Mouse (Mus musculus): ENCODE data around the gene Mblac1. TPM values are rescaled to one million over a fixed set of nuclear protein-coding genes. Genes with fewer than 3 reads are reported as not detected.

Mblac1 gene
- total RNA-seq (2021): 1 to 10 TPM; 2.3 to 3.5 TPM
- 1.6 and 1.7 TPM in 2 replicates for polyA plus RNA-seq (2012; rRNA removed)
- long read RNA-seq, partial matches to known transcripts: 0 of 3 reads
- long read RNA-seq, other reads (novel, unspliced or antisense): 0 of 3 reads

DNA sequence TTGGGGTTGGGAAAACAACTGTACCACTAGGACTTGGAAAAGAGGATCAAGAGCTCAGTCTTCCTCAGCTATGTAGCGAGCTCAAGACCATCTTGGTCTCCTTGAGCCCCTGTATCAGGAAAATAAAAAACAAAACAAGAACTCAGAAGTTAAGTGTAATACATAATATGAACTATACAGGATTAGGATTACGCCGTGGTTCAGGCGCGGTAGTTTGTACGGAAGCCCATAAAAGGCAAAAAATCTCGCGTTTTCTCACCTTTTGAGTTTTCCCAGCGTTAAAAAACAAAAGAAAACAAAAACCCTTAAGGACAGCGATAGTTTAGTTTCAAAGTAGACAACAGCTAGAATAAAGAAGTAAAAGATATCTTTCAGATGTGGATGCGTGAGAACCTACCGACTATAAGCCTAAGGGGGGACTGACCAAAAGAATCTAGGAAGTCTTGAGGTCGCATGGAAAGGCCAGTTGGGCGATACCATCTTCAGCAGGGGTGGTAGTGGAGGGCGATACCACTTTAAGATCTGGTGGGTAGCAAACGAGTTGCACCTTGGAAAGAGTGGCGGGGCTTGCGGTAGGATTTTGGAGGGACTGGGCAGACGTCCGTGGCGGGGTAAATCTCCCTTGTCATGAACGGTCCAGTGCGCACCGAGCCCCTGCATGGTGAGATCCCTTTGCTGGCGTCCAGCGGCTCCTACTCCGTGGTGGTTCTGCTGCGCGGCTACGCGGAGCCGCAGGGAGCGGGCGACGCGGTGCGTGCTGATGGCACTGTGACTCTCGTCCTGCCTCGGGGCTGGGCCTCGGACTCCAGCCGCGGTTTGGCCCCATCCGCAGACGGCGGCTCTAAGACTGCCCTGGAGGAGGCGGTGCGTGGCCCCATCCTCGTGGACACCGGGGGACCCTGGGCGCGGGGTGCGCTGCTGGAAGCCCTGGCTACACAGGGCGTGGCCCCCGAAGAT lies at the start of gene Mblac1:
TSS of gene Mblac1 (plus strand) at position 544 of the 957 bp plus-strand sequence.
- H3K27ac ChIP-seq: peak within 1 kb of the TSS; percentile 96
- H3K79me2 ChIP-seq (replicated peaks; ENCODE audit: control insufficient read depth, insufficient read depth, low read length): no peaks in the 10 kb centered on the region
- peaks cover 1% of the 10 kb centered on the region; the same call in 1 of the 2 replicates for H3K4me1 ChIP-seq (ENCODE audit: control insufficient read depth, insufficient read depth, low read length)
- TF ChIP-seq EP300 (IDR thresholded peaks at IDR 0.05; ENCODE audit: insufficient read depth, low read depth, low read length) (peak; percentile 84; the same call in 1 of the 2 replicates), POLR2A (IDR thresholded peaks at IDR 0.05; ENCODE audit: insufficient read depth, low read depth, low read length) (peak; percentile 87), CTCF (IDR thresholded peaks at IDR 0.05) (0 out of 2 replicates have a peak, but pooled peaks have one; percentile 1)
- H3K36me3 ChIP-seq (ENCODE audit: control insufficient read depth, insufficient read depth, low read length): no peaks in the 10 kb centered on the region
- intact Hi-C loops (cut with DNase I): loop anchor here (5.0 kb wide), 1 partner anchor 63 kb away; the partner anchor contains the start of gene Lamtor4
- H3K9ac ChIP-seq (ENCODE audit: low read depth, low read length): peak within 1 kb of the TSS; percentile 93
- H3K27me3 ChIP-seq (ENCODE audit: control insufficient read depth, insufficient read depth, low read length): no peaks in the 10 kb centered on the region
- DNase-seq: peak; percentile 87 to 89
- peak within 1 kb of the TSS; percentile 75 for H3K4me3 ChIP-seq
- 5% methylated on average over 54 of the region's 54 CpGs for WGBS

DNA sequence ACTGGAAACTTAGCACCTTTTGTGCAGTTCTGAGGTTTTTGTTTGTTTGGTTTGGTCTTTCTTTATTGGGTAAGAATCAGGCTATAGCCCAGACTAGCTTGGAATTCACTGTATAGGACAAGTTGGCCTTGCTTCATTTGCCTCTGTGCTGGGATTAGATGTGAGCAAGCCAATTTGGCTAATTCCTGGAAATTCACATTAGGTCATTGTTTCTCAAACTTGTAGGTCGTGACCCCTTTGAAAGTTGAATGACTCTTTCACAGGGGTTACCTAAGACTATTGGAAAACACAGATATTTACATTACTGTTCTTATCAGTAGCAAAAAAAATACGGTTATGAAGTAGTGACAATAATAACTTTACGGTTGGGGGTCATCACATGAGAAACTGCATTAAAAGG lies 39.7 kb upstream of the Mblac1 start:
- TF ChIP-seq POLR2A (IDR thresholded peaks at IDR 0.05; ENCODE audit: insufficient read depth, low read depth, low read length): no peak
- TF ChIP-seq EP300 (IDR thresholded peaks at IDR 0.05; ENCODE audit: insufficient read depth, low read depth, low read length): no peak
- no peak for TF ChIP-seq CTCF (IDR thresholded peaks at IDR 0.05)
- intact Hi-C loops (cut with DNase I): loop anchor here (2.0 to 10.0 kb wide), 4 partner anchors 16 to 650 kb away; partner anchors contain the start of genes Pop7 and Zscan21
- Histone ChIP-seq H3K4me1 (ENCODE audit: control insufficient read depth, insufficient read depth, low read length) (no peaks in the 10 kb centered on the region; the same call in 1 of the 2 replicates), H3K79me2 (replicated peaks; ENCODE audit: control insufficient read depth, insufficient read depth, low read length) (no peaks in the 10 kb centered on the region), H3K27me3 (ENCODE audit: control insufficient read depth, insufficient read depth, low read length) (no peaks in the 10 kb centered on the region), H3K27ac (no peak overlapping the region; the same call in 1 of the 2 replicates), H3K9ac (ENCODE audit: low read depth, low read length) (no peak overlapping the region), H3K4me3 (peak overlapping the region; percentile 82), H3K36me3 (ENCODE audit: control insufficient read depth, insufficient read depth, low read length) (peaks cover 4% of the 10 kb centered on the region)
- 61% methylated on average over 3 of the region's 3 CpGs for WGBS
- DNase-seq: no peak

DNA sequence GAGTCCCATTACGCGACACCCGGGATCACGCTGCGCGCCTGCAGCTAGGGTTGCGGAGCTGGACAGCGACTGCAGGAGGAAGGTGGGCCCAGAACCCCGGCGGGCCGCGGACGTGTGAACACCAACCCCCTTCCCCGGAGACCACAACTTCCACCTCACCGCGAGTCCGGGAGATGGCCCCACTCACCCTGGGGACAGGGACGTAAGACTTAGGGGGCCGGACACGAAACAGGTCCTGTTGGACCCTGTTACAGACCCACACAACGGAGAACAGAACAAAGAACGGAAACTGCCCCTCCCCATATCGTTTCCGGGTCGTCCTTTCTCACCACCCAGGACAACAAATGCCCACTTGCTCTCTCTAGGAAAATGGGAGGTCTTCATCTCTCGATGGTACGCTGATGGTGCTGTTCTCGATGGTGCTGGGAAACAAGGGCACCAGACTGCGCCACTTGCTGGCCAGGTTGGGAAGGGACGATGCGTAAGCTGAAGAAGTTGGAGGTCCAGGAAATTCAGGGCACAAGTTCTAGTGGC lies 38.6 kb upstream of the Mblac1 start, which contains the start of gene Zfp113:
TSS of gene Zfp113 (minus strand) at position 302 of the 534 bp plus-strand sequence.
- Histone ChIP-seq H3K79me2 (replicated peaks; ENCODE audit: control insufficient read depth, insufficient read depth, low read length) (no peaks in the 10 kb centered on the region), H3K4me1 (ENCODE audit: control insufficient read depth, insufficient read depth, low read length) (no peaks in the 10 kb centered on the region; the same call in 1 of the 2 replicates), H3K27ac (peak within 1 kb of the TSS; percentile 91), H3K4me3 (peak within 1 kb of the TSS; percentile 82), H3K27me3 (ENCODE audit: control insufficient read depth, insufficient read depth, low read length) (no peaks in the 10 kb centered on the region), H3K36me3 (ENCODE audit: control insufficient read depth, insufficient read depth, low read length) (peaks cover 4% of the 10 kb centered on the region), H3K9ac (ENCODE audit: low read depth, low read length) (peak within 1 kb of the TSS; percentile 86)
- under 1% methylated on average over 31 of the region's 31 CpGs for WGBS
- intact Hi-C loops (cut with DNase I): loop anchor here (2.0 to 10.0 kb wide), 5 partner anchors 15 to 651 kb away; partner anchors contain the start of genes Mepce, Pop7, Zcwpw1 and Zscan21
- DNase-seq: peak; percentile 85 to 91
- TF ChIP-seq EP300 (IDR thresholded peaks at IDR 0.05; ENCODE audit: insufficient read depth, low read depth, low read length) (peak; percentile 95), POLR2A (IDR thresholded peaks at IDR 0.05; ENCODE audit: insufficient read depth, low read depth, low read length) (peak; percentile 89), CTCF (IDR thresholded peaks at IDR 0.05) (peak; percentile 86)

DNA sequence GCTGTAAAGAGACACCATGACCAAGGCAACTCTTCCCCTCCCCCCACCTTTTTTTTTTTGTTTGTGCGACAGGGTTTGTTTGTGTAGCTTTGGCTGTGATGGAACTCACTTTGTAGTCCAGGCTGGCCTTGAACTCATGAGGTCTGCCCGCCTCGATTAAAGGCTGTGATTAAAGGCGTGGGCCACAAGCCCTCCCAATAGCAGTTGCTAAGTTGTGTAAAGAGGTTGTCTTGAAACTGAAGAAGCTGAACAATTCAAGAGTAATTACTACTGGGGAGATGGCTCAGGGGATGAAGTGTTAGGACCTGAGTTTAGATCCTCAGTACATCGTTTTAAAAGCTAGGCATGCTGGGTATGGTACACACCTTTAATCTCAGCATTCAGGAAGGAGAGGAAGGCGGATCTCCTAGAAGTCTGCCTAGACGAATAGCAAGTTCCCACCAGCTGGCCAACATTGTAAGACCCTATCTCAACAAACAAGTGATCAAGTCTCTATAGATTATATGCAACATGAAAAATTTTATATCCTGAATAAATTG lies 33.8 kb upstream of the Mblac1 start:
- intact Hi-C loops (cut with DNase I): no loop called here
- TF ChIP-seq CTCF (IDR thresholded peaks at IDR 0.05) (no peak), EP300 (IDR thresholded peaks at IDR 0.05; ENCODE audit: insufficient read depth, low read depth, low read length) (no peak), POLR2A (IDR thresholded peaks at IDR 0.05; ENCODE audit: insufficient read depth, low read depth, low read length) (no peak)
- H3K27ac ChIP-seq: peak overlapping the region; percentile 81
- H3K27me3 ChIP-seq (ENCODE audit: control insufficient read depth, insufficient read depth, low read length): no peaks in the 10 kb centered on the region
- H3K4me3 ChIP-seq: peak overlapping the region; percentile 86
- H3K9ac ChIP-seq (ENCODE audit: low read depth, low read length): no peak overlapping the region
- H3K4me1 ChIP-seq (ENCODE audit: control insufficient read depth, insufficient read depth, low read length): peaks cover 1% of the 10 kb centered on the region; the same call in 1 of the 2 replicates
- 62% methylated on average over 7 of the region's 7 CpGs for WGBS
- H3K79me2 ChIP-seq (replicated peaks; ENCODE audit: control insufficient read depth, insufficient read depth, low read length): no peaks in the 10 kb centered on the region
- H3K36me3 ChIP-seq (ENCODE audit: control insufficient read depth, insufficient read depth, low read length): no peaks in the 10 kb centered on the region
- no peak for DNase-seq

DNA sequence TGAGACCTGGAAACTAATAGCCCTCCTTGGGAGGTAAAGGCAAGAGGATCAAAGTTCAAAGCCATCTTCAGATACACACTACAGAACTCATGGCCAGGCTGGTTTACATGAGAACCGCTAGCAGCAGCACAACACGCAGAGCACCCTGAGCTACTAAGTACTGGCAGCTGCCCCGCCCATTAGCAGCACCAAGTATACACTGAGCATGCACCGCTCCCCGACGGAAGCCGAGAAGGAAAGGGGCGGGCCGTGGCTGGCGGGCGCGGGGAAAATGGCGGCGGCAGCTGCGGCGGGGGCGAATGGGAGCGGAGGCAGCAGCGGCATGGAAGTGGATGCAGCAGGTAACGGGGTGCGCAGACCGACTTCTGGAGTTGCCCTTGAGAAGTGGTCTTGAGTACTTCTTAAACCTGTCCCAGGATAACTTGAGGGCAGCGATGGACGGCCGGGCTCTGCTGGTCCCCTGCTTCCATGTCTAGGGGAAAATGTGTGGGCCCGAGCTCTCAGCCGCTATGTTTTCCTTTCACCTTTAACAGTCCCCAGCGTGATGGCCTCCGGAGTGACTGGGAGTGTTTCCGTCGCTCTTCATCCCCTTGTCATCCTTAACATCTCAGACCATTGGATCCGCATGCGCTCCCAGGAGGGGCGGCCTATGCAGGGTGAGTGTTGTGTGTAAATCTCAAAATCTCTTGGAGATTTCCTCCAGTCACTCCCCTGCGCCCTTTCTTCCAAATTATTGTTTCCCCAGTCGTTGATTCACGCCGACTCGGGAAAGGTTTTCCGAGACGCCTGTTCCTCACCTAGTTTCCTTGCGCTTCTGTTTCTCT lies 33.1 kb upstream of the Mblac1 start, which contains the start of gene Cops6:
TSS of gene Cops6 (plus strand) at position 230 of the 824 bp plus-strand sequence.
- WGBS: 2% methylated on average over 42 of the region's 42 CpGs

More for the DNA sequence above, 33.1 kb upstream of the Mblac1 start, which contains the start of gene Cops6:
- 0 out of 2 replicates have a peak, but pooled peaks have one; percentile 51 for TF ChIP-seq EP300 (IDR thresholded peaks at IDR 0.05; ENCODE audit: insufficient read depth, low read depth, low read length)
- peak; percentile 87 for TF ChIP-seq POLR2A (IDR thresholded peaks at IDR 0.05; ENCODE audit: insufficient read depth, low read depth, low read length)
- TF ChIP-seq CTCF (IDR thresholded peaks at IDR 0.05): peak; percentile 10; the same call in 1 of the 2 replicates
- Histone ChIP-seq H3K27me3 (ENCODE audit: control insufficient read depth, insufficient read depth, low read length) (no peaks in the 10 kb centered on the region), H3K9ac (ENCODE audit: low read depth, low read length) (peak within 1 kb of the TSS; percentile 85), H3K79me2 (replicated peaks; ENCODE audit: control insufficient read depth, insufficient read depth, low read length) (no peaks in the 10 kb centered on the region), H3K4me3 (peak within 1 kb of the TSS; percentile 86), H3K36me3 (ENCODE audit: control insufficient read depth, insufficient read depth, low read length) (no peaks in the 10 kb centered on the region), H3K4me1 (ENCODE audit: control insufficient read depth, insufficient read depth, low read length) (peaks cover 1% of the 10 kb centered on the region; the same call in 1 of the 2 replicates), H3K27ac (peak within 1 kb of the TSS; percentile 81)
- intact Hi-C loops (cut with DNase I): loop anchor here (1.0 kb wide), 1 partner anchor 9 kb away; no protein-coding TSS in a partner anchor
- DNase-seq: peak; percentile 95 to 98
